Mouse (Mus musculus): Measurements from ENCODE around the gene Vps11. TPM values are rescaled to one million over a fixed set of nuclear protein-coding genes. Genes with fewer than 3 reads are reported as not detected.
"Not testable (repeated sequence)": the region's sequence is repeated elsewhere in the genome, so short reads cannot be mapped to it uniquely, and the experiment has no call there.

Vps11 gene
- polyA plus RNA-seq, 1 experiment from 2014 or later = 37.8 TPM

DNA sequence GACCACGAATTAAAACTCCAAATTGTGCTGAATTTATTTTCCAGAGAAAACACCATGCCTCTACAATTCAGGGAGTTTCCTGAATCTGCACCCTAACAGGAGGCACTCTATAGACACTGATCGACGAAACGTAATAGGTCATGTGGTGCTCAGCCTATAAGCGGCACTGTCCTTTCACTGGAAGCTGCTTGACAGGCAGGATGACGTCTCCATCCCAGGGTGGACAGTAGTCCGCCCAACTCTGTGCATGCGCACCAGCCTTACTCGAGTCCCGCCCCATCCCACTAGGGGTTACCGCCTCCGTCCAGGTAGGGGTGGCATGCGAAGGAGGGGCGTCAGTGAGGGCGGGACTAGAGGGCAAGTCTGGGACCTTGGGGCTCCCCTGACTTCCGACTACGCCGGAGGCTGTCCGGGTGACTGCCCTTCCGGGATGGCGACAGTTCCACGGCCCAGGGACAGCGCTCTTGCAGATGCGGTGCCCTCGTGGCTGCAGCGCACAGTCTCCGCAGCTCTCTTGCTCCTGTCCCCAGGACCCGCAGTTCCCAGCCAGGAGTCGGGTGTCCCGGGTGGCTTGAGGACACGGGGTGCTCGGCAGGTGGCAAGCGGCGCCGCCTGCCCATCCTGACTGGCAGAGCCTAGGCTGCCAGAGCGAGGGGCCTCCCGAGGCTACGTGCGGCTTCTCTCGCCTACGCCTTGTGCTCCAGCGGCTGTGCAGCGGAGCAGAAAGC lies 35.4 kb upstream of the Vps11 start, which contains the start of gene Slc37a4:
TSS of gene Slc37a4 (plus strand) at position 169 of the 728 bp plus-strand sequence.
- Histone ChIP-seq H3K9ac (peak within 1 kb of the TSS; percentile 83), H3K4me2 (replicated peaks) (peak within 1 kb of the TSS; percentile 95), H3K36me3 (peaks cover 39% of the 10 kb centered on the region), H3K27ac (peak within 1 kb of the TSS; percentile 80; the same call in 1 of the 2 replicates), H3K27me3 (replicated peaks) (no peaks in the 10 kb centered on the region), H3K4me1 (peaks cover 22% of the 10 kb centered on the region), H3K4me3 (peak within 1 kb of the TSS; percentile 70), H3K9me3 (no peaks in the 10 kb centered on the region)
- under 1% methylated on average over 43 of the region's 43 CpGs for WGBS
- ATAC-seq (ENCODE audit: low FRiP score, low read depth) = peak; percentile 97

DNA sequence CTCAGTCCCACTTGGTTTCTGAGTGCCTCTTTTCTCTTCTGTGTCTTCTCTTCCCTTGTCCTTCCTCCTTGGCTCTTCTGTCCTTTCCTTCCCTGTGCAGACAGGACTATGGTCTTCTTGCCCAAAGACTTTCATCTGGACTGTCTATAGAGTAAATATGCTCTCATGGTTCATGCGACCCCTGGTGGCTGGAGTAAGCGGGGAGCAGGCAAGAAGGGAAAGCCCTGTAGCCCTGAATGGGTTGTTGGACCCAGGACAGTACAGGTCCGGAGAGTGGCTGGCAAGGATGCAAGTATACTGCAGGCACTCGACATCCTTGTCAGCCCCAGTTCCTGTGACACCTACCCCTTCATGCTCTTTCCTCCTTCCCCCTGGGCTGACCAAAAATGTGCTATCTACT lies 30.0 kb upstream of the Vps11 start:
- Histone ChIP-seq H3K27ac (no peak overlapping the region), H3K27me3 (replicated peaks) (no peaks in the 10 kb centered on the region), H3K4me1 (peaks cover 4% of the 10 kb centered on the region; the same call in 1 of the 2 replicates), H3K4me3 (no peak overlapping the region), H3K9ac (no peak overlapping the region), H3K36me3 (peaks cover 57% of the 10 kb centered on the region), H3K4me2 (replicated peaks) (no peak overlapping the region), H3K9me3 (no peaks in the 10 kb centered on the region)
- WGBS = 41% methylated on average over 4 of the region's 4 CpGs
- ATAC-seq (ENCODE audit: low FRiP score, low read depth) = 0 out of 2 replicates have a peak, but pooled peaks have one; percentile 25

DNA sequence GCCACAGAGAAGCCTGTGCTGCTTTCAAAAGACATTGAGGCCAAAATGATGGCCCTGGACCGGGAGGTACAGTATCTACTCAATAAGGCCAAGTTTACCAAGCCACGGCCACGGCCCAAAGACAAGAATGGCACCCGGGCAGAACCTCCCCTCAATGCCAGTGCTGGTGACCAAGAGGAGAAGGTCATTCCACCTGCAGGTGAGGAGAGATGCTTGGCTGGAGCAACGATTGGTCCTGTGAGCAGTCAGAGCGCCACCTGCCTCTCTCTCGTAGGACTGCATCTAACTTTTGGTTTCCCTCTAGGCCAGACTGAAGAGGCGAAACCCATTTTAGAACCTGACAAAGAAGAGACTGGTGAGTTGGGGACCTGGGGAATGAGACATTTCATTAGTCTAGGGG lies 27.8 kb upstream of the Vps11 start:
- peaks cover 78% of the 10 kb centered on the region for H3K36me3 ChIP-seq
- no peak overlapping the region for H3K4me3 ChIP-seq
- no peaks in the 10 kb centered on the region for H3K9me3 ChIP-seq
- no peak overlapping the region for H3K4me2 ChIP-seq (replicated peaks)
- H3K4me1 ChIP-seq = no peaks in the 10 kb centered on the region
- no peak for ATAC-seq (ENCODE audit: low FRiP score, low read depth)
- H3K27me3 ChIP-seq (replicated peaks) = no peaks in the 10 kb centered on the region
- no peak overlapping the region for H3K27ac ChIP-seq
- H3K9ac ChIP-seq = no peak overlapping the region
- 68% methylated on average over 8 of the region's 8 CpGs for WGBS

DNA sequence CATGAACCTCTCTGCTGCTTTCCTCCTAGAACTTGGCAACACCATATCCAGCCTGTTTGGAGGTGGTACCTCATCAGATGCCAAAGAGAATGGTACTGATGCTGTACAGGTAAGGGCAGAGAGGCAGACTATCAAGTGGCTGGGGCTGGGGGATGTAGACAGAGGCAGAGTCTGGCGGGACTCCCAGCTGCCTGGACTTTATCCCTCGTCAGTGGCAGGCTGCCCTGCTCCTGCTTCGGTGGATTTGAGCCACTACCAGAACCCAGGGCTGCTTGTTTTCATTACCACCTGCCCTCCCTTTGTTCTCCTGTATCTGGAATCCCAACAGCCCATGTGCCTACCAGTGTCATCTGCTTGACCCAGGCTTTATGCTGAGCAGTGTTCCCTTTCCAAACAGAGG lies 25.8 kb upstream of the Vps11 start:
- H3K36me3 ChIP-seq = peaks cover 94% of the 10 kb centered on the region
- H3K9ac ChIP-seq = no peak overlapping the region
- no peaks in the 10 kb centered on the region for H3K9me3 ChIP-seq
- no peak overlapping the region for H3K4me3 ChIP-seq
- 85% methylated on average over 3 of the region's 3 CpGs for WGBS
- no peak for ATAC-seq (ENCODE audit: low FRiP score, low read depth)
- no peak overlapping the region for H3K27ac ChIP-seq
- no peaks in the 10 kb centered on the region for H3K4me1 ChIP-seq
- H3K27me3 ChIP-seq (replicated peaks) = no peaks in the 10 kb centered on the region
- no peak overlapping the region for H3K4me2 ChIP-seq (replicated peaks)

DNA sequence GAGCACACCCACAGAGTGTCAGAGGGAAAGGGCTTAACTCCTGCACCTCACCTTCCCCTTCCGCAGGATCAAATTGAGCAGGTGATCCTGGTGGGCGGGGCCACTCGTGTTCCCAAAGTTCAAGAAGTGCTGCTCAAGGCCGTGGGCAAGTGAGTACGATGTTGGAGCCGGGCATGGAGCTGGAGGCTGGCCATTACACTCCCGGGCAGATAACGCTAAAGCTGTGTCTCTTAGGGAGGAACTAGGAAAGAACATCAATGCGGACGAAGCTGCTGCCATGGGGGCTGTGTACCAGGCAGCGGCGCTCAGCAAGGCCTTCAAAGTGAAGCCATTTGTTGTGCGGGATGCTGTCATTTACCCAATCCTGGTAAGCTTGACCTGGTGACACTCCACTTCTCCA lies 23.1 kb upstream of the Vps11 start:
- Histone ChIP-seq H3K36me3 (peaks cover 85% of the 10 kb centered on the region), H3K27me3 (replicated peaks) (no peaks in the 10 kb centered on the region)
- WGBS = 94% methylated on average over 13 of the region's 13 CpGs

GRCm38 (mm10) chr9:44379862-44380261 lies 18.4 kb upstream of the Vps11 start:
- ATAC-seq (ENCODE audit: low FRiP score, low read depth) = peak; percentile 38
- Histone ChIP-seq H3K9ac (peak overlapping the region; percentile 89), H3K4me1 (peaks cover 21% of the 10 kb centered on the region), H3K4me3 (peak overlapping the region; percentile 88), H3K27ac (peak overlapping the region; percentile 54), H3K27me3 (replicated peaks) (no peaks in the 10 kb centered on the region), H3K4me2 (replicated peaks) (peak overlapping the region; percentile 89), H3K9me3 (no peaks in the 10 kb centered on the region), H3K36me3 (peaks cover 39% of the 10 kb centered on the region)
- 12% methylated on average over 15 of the region's 15 CpGs for WGBS

More for the DNA sequence above, 23.1 kb upstream of the Vps11 start:
- Histone ChIP-seq H3K4me3 (no peak overlapping the region), H3K4me2 (replicated peaks) (no peak overlapping the region), H3K9ac (no peak overlapping the region), H3K9me3 (no peaks in the 10 kb centered on the region), H3K4me1 (peaks cover 13% of the 10 kb centered on the region), H3K27ac (no peak overlapping the region)
- no peak for ATAC-seq (ENCODE audit: low FRiP score, low read depth)

GRCm38 (mm10) chr9:44379054-44379834 lies 17.8 kb upstream of the Vps11 start, which contains the start of gene Hyou1:
TSS of gene Hyou1 (plus strand) at chr9:44379490.
- peak within 1 kb of the TSS; percentile 62 for H3K27ac ChIP-seq
- under 1% methylated on average over 83 of the region's 83 CpGs for WGBS
- peaks cover 21% of the 10 kb centered on the region for H3K4me1 ChIP-seq
- H3K27me3 ChIP-seq (replicated peaks) = no peaks in the 10 kb centered on the region
- H3K9ac ChIP-seq = peak within 1 kb of the TSS; percentile 89
- no peaks in the 10 kb centered on the region for H3K9me3 ChIP-seq
- peak; percentile 98 for ATAC-seq (ENCODE audit: low FRiP score, low read depth)
- H3K36me3 ChIP-seq = peaks cover 33% of the 10 kb centered on the region
- H3K4me3 ChIP-seq = peak within 1 kb of the TSS; percentile 88
- H3K4me2 ChIP-seq (replicated peaks) = peak within 1 kb of the TSS; percentile 89

GRCm38 (mm10) chr9:44378153-44378730 lies 16.8 kb upstream of the Vps11 start:
- peak overlapping the region; percentile 88 for H3K4me3 ChIP-seq
- peak overlapping the region; percentile 89 for H3K4me2 ChIP-seq (replicated peaks)
- ATAC-seq (ENCODE audit: low FRiP score, low read depth) = no peak
- peaks cover 23% of the 10 kb centered on the region for H3K36me3 ChIP-seq
- 0 out of 2 replicates have a peak overlapping the region, but pooled peaks have one; percentile 62 for H3K27ac ChIP-seq
- WGBS = 91% methylated on average over 5 of the region's 5 CpGs
- H3K27me3 ChIP-seq (replicated peaks) = no peaks in the 10 kb centered on the region
- H3K9ac ChIP-seq = peak overlapping the region; percentile 63
- no peaks in the 10 kb centered on the region for H3K9me3 ChIP-seq
- peaks cover 21% of the 10 kb centered on the region for H3K4me1 ChIP-seq

DNA sequence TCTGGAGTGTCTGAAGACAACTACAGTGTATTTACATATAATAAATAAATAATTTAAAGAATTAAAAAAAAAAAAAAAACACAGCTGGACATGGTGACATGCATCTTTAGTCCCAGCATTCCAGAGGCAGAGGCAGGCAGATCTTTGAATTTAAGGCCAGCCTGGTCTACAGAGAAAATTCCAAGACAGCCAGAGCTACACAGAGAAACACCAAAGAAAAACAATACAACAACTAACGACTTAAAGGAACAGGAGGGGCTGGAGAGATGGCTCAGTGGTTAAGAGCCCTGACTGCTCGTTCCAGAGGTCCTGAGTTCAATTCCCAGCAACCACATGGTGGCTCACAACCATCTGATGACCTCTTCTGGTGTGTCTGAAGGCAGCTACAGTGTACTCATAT lies 15.9 kb upstream of the Vps11 start:
- not testable (repeated sequence) for H3K4me2 ChIP-seq (replicated peaks); ATAC-seq (ENCODE audit: low FRiP score, low read depth); H3K9me3 ChIP-seq; H3K4me3 ChIP-seq; H3K27ac ChIP-seq; H3K9ac ChIP-seq; H3K27me3 ChIP-seq (replicated peaks)
- H3K4me1 ChIP-seq = peaks cover 21% of the 10 kb centered on the region
- 86% methylated on average over 2 of the region's 2 CpGs for WGBS
- H3K36me3 ChIP-seq = peaks cover 14% of the 10 kb centered on the region

DNA sequence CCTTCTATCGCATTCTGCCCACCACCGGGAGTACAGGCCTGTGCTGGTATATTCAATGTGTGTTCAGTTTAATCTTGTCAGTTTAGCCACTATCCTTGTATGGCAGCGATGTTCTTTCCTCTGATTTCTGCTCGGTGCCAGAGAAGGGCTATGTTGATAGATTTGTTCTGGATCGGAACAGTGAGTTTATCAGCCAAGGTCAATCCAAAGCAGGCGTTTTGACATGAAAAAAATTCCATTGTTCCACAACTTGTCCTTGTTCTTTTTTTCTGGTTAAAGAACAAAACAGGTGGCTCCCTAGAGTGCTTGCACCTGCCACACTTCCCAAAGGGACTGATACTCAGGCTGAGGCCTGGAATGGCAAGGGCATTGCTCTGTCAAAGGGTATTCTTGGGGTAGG lies 14.7 kb upstream of the Vps11 start:
- H3K4me2 ChIP-seq (replicated peaks) = no peak overlapping the region
- H3K4me3 ChIP-seq = no peak overlapping the region
- H3K27ac ChIP-seq = no peak overlapping the region
- WGBS = 92% methylated on average over 6 of the region's 6 CpGs
- H3K9me3 ChIP-seq = no peaks in the 10 kb centered on the region
- ATAC-seq (ENCODE audit: low FRiP score, low read depth) = no peak
- no peak overlapping the region for H3K9ac ChIP-seq
- no peaks in the 10 kb centered on the region for H3K27me3 ChIP-seq (replicated peaks)
- H3K36me3 ChIP-seq = peaks cover 2% of the 10 kb centered on the region; the same call in 1 of the 2 replicates
- H3K4me1 ChIP-seq = peaks cover 21% of the 10 kb centered on the region

GRCm38 (mm10) chr9:44373386-44373785 lies 11.9 kb upstream of the Vps11 start:
- no peaks in the 10 kb centered on the region for H3K27me3 ChIP-seq (replicated peaks)
- H3K4me1 ChIP-seq = peaks cover 7% of the 10 kb centered on the region; the same call in 1 of the 2 replicates

DNA sequence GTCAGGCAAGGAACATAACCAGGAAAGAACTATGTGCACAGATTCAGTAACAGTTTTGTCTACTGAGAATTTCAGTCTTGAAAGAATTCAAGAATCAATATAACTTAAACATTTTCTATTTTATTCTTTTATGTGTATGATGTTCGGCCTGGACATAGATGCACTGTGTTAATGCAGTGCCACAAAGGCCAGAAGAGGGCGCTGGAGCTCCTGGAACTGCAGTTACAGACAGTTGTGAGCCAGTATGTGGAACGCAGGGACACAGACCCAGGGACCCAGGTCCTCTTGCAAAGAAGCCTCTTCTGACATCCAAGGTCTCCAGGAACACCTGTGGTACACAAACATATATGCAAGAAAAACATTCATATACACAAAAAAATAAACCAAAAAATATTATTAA lies 3.0 kb upstream of the Vps11 start:
- no peaks in the 10 kb centered on the region for H3K27me3 ChIP-seq (replicated peaks)
- H3K4me1 ChIP-seq = peaks cover 7% of the 10 kb centered on the region
- H3K27ac ChIP-seq = no peak overlapping the region
- H3K9me3 ChIP-seq = no peaks in the 10 kb centered on the region
- WGBS = 67% methylated on average over 3 of the region's 3 CpGs
- no peak overlapping the region for H3K4me3 ChIP-seq
- H3K4me2 ChIP-seq (replicated peaks) = no peak overlapping the region
- peaks cover 4% of the 10 kb centered on the region; the same call in 1 of the 2 replicates for H3K36me3 ChIP-seq
- H3K9ac ChIP-seq = no peak overlapping the region
- ATAC-seq (ENCODE audit: low FRiP score, low read depth) = no peak

More at GRCm38 (mm10) chr9:44373386-44373785, 11.9 kb upstream of the Vps11 start:
- Histone ChIP-seq H3K27ac (no peak overlapping the region), H3K4me3 (no peak overlapping the region), H3K36me3 (no peaks in the 10 kb centered on the region), H3K9me3 (no peaks in the 10 kb centered on the region), H3K9ac (no peak overlapping the region), H3K4me2 (replicated peaks) (no peak overlapping the region)
- ATAC-seq (ENCODE audit: low FRiP score, low read depth) = no peak
